Mouse (Mus musculus) urinary bladder, postnatal 14 days (tissue): Measurements from ENCODE around the gene Cx3cl1.
A peak's percentile ranks its signal among the peaks of the same experiment; 100 is the strongest.

Experiments
- DNase-seq: peaks from one replicate; pipeline ENCODE4 v3.0.0; 2021; ENCODE audit warnings: low spot score

The Cx3cl1 gene

GRCm38 (mm10) chr8:94771941-94772670, at the start of gene Cx3cl1:
TSS of gene Cx3cl1 (plus strand) at chr8:94772009.
- peak; percentile 83 for DNase-seq

DNA sequence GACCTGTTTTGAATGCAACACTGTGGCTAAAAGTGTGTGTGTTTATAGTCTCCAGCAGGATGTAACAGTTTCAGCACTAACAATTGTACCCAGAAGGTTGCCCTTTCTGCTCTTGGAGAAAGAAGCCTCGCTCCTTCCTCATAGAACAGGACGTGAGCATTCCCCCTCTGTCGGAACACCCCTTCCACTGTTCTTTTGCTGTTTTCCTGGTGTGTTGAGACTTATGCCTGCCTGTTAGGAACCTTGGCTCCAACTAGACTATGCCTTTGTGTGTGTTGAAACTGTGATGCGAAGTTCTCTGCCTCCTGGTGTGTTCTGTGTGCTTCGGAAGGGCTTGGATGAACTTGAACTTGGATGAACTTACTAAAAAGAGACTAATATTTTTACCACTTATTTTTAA, 45.8 kb upstream of the Cx3cl1 start:
- DNase-seq: no peak

- no peak for DNase-seq
Measured at GRCm38 (mm10) chr8:94729301-94729700, 42.5 kb upstream of the Cx3cl1 start.

DNA sequence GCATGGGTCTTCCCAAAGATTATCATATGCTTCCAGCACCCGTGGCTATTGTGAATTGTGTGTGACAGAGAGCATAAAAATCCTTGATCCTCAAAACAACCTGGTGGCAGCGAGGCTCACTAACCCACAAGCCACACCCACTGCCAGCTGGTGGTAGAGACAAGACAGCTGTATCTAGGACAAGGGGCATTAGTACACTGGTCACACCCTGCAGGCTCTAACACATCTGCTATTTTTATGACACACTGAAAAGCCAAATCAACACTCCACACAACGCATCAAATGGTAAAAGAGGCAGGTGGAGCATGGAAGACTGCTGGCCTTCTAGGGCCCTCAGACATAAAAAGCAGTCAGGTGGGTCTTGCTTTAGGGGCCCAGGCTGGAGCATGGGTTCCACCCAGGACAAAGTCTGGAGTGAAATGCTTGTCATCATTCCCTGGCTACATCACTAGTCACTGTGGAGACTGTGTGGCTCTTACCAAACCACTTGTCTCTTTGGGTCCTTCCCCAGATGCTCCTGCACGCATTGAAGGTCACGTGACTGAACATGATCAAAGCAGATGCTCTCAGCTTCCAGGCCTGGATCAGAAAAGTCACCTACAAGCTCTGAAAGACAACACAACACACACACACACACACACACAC, 37.9 kb upstream of the Cx3cl1 start:
- DNase-seq: no peak

DNA sequence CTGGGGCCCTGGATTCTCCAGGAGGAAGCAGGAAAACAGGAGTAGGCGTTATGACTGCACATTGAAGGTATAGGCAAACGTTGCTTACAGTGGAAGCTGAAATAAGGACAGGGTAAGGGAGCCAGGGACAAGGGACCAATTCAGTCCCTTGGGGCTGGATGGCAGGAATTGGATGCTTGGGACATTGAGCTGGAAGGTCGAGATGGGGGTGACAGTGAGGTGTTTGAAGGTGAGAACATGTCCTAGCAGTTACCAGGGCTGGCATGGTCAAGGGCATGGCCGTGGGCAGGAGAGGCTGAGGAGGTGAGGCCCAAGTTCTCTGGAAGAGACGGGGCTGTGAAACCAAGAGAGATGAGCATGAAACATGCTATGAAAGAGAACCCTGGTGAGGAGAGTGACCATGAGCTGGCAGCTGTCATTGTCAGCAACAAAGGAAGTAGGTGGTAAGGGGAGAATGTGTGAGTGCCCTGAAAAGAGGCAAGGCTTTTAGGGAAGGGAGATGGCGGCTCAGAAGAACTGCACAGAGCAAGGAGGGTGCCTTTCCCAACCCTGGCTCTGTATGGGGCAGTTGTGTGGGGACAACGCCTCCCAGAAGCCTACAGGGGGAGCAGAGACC, 37.0 kb upstream of the Cx3cl1 start:
- no peak for DNase-seq

DNA sequence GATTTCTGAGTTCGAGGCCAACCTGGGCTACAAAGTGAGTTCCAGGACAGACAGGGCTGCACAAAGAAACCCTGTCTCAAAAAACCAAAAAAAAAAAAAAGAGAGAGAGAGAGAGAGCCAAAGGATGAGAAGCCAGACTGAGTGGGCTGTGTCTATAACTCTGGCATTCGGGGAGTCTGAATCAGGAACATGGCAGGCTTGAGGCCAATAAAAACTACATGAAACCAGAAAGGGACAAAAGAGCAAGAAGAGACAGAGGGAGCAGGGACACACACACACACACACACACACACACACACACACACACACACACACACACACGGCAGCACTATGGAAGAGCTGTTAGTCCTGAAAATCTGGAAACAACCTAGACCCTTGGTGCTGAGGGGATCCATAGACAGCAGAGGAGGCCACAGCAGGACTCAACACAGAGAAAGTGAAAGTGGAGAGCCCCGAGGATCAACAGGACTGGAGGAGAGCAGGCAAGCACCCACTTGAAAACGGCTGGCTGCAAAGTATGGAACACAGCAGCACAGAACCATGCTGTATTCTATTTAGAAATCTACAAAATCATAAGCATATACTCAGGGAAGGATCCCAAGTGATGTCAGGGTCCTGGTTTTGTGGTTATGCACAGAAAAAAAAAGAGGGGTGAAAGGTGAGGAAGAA, 36.2 kb upstream of the Cx3cl1 start:
- DNase-seq: peak; percentile 7

- DNase-seq: no peak
Measured at GRCm38 (mm10) chr8:94739829-94740228, 32.0 kb upstream of the Cx3cl1 start.

GRCm38 (mm10) chr8:94740591-94740990, 31.2 kb upstream of the Cx3cl1 start:
- DNase-seq: no peak

- DNase-seq: no peak
Measured at GRCm38 (mm10) chr8:94741726-94742125, 30.1 kb upstream of the Cx3cl1 start.

DNA sequence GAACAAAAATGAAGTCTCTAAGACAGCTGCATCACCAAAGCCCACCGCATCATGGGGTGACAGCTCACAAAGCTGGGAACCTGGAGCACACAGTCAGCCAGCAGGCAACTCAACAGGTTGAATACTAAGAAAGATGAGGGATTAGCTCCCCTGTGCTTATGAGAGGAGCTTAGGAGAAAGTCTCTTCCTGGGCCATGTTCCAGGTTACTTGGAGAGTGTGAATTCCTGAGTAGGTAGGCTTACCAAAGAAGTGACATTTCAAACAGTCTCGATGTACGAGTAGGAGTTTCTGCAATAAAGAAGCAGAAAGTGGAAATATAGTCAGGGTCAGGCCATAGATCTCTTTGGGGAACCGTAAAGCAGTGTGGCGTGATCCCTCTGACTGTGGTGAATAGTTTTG, 27.3 kb upstream of the Cx3cl1 start:
- DNase-seq: no peak

DNA sequence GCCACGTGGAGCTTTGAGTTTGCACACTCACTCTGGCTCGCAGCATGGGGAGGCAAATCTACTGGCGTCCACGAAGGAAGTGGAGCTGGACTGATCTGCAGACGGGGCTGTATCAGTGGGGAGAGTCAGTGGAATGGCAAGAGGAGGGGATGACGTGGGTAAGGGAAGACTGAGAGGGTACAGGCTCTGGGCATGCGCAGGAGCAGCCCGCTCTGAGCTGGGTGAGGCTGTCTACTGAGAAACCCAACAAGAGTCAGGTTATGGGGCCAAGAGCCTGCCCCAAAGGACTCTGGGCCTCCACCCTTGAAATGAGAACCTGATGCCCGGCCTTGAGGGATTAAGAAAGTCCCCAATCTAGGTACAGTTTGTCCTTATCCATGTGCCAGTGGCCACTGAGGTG, 26.8 kb upstream of the Cx3cl1 start:
- DNase-seq: no peak

DNA sequence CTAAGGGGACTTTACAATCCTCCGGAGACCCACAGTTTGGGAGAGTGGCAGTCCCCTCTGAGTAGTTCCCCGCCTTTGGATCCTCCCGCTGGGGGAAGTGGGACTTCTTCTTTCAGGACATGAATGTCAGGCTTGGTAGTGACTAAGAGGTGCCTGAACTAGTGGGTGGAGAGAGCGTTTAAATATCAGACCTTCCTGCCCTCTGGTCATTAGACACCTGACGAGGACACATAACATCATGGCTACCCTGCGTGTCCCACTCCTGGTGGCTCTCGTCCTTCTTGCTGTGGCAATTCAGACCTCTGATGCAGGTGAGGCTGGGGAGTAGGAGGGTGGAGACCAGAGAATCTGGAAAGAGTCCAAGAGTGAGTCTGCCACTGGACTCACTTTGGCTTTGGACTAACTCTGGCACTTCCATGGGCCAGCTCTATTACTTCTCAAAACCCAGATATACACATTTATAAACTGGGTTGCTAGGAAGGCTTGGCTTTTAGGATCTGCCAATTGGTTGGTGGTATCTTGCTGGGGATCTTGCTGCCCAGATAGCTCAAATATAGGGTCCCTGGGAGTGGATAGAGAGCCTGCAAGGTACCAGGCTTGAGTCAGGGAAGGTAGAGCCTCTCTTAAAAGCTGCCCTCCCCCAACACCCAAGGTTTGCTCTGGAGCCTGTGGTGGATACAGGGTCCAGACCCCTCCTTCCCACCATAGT, 26.2 kb upstream of the Cx3cl1 start, which contains the start of gene Ccl22:
Gene Ccl22, plus strand, starts transcription at position 115 of the 709 bp plus-strand sequence.
- DNase-seq: no peak

GRCm38 (mm10) chr8:94746832-94747231, 25.0 kb upstream of the Cx3cl1 start:
- no peak for DNase-seq

- DNase-seq: no peak
Measured at GRCm38 (mm10) chr8:94748363-94748762, 23.4 kb upstream of the Cx3cl1 start.

GRCm38 (mm10) chr8:94749942-94750341, 21.9 kb upstream of the Cx3cl1 start:
- no peak for DNase-seq

- DNase-seq: no peak
Measured at GRCm38 (mm10) chr8:94751023-94751849, 20.6 kb upstream of the Cx3cl1 start.

GRCm38 (mm10) chr8:94754006-94754405, 17.8 kb upstream of the Cx3cl1 start:
- DNase-seq: no peak

DNA sequence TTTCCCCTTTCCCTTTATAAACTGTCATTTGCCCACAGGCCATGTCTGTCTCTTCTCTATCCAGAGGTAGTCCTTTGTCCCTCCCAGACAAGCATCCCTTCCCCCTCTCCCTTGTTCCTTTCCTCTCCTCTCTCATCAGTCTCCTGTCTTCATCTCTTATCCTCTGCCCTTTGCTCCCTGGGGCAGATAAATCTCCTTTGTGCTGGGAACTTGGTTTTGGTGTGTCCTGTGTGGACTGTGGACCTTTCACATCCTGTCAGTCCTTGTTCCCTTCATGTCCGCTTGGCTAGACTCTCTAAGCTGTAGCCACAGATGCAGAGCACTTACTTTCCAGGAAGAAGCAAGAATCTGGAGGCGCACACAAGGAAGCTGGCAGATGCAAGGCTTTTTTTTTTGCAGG, 17.3 kb upstream of the Cx3cl1 start:
- no peak for DNase-seq

DNA sequence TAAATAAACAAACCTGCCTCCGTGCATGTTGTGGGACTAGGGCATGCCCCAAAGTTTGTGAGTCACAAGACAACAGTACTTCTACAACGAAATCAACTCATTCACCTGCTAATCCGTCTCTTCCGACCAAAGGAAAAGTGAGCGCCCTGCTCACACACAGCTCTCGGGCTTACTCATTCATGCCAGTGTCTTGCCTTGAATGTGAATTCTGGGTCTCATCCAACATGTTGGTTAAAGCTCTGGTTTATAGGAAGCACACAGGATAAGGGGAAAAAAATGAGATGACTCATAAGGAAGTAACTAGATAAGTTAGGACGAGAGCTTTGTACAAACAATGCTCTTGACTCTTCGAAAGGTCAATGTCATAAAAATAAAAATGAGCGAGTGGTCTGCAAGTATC, 4.8 kb upstream of the Cx3cl1 start:
- no peak for DNase-seq

- DNase-seq: peak; percentile 83
Measured at GRCm38 (mm10) chr8:94770945-94771344, 864 bp upstream of the Cx3cl1 start.

DNA sequence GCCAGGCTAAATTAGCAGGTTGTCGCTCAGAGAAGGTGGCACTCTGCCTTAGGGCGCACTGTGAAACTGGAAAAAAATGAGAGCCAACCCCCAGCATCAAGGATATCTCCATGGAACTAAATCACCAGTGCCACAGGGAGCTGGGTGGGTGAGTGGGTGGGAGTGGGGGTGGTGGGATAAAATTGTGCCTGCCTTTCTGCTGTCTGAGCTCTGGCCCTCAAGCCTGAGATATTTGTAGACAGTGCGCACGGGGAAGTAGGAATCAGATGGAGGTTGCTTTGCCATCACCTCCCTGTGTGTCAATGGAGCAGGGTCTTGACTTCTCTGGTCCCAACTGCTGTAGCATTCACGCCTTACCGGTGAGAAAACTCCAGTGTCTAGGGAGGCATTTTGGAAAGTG, 1.2 kb downstream of the Cx3cl1 start:
- DNase-seq: no peak
